Mouse (Mus musculus) activated CD4-positive, CD25-positive, alpha-beta regulatory T cell (primary cell): ENCODE results near the gene Olfr651. TPM values are rescaled to one million over a fixed set of nuclear protein-coding genes. Genes with fewer than 3 reads are reported as not detected.

Source experiments
- polyA plus RNA-seq, 2 experiments: library from polyadenylated mRNA; unstranded; fragments of 100-300 nt; shearing (Covaris generic); gene quantifications; one replicate each; pipeline ENCODE4 v1.2.1; 2017

Olfr651 gene
- not detected for polyA plus RNA-seq

GRCm38 (mm10) chr7:104549833-104550232 is at the start of gene Olfr651:
TSS of gene Olfr651 (plus strand) at chr7:104550133.

GRCm38 (mm10) chr7:104507421-104508065 is 42.4 kb upstream of the Olfr651 start, which contains the start of gene Trim30d:
TSS of gene Trim30d (minus strand) at chr7:104507849.

GRCm38 (mm10) chr7:104560601-104561000 is 10.7 kb downstream of the Olfr651 start, which contains the start of gene Olfr652:
TSS of gene Olfr652 (plus strand) at chr7:104560901.

GRCm38 (mm10) chr7:104577014-104577413 is 27.1 kb downstream of the Olfr651 start, which contains the start of gene Olfr653:
TSS of gene Olfr653 (plus strand) at chr7:104577314.

GRCm38 (mm10) chr7:104586725-104587124 is 36.8 kb downstream of the Olfr651 start, which contains the start of gene Olfr654:
TSS of gene Olfr654 (plus strand) at chr7:104587025.

GRCm38 (mm10) chr7:104601679-104602078 is 51.7 kb downstream of the Olfr651 start, which contains the start of gene Olfr655:
TSS of gene Olfr655 (minus strand) at chr7:104601779.

Other genes with a start within 250 kb of the Olfr651 start
- 100 to 1,000 TPM; 132 to 180 TPM for gene Trim12a, start 234.7 kb upstream of the Olfr651 start, polyA plus RNA-seq
- 1 to 10 TPM in 1 of 2 experiments, under 1 TPM in 1; 0.25 to 1.1 TPM for gene Trim34b, start 220.7 kb upstream of the Olfr651 start, polyA plus RNA-seq
- 10 to 100 TPM; 25.7 to 33.5 TPM for gene Trim12c, start 196.8 kb upstream of the Olfr651 start, polyA plus RNA-seq
- 1 to 10 TPM; 1.0 to 2.2 TPM for gene Trim30b, start 180.2 kb upstream of the Olfr651 start, polyA plus RNA-seq
- gene Trim30c, start 149.3 kb upstream of the Olfr651 start, polyA plus RNA-seq, result under 1 TPM; 0.47 to 0.86 TPM
- 10 to 100 TPM; 54.1 to 86.0 TPM for gene Trim30a, start 84.9 kb upstream of the Olfr651 start, polyA plus RNA-seq
- 10 to 100 TPM; 17.4 to 23.2 TPM for gene Trim30d, start 42.3 kb upstream of the Olfr651 start, polyA plus RNA-seq
- gene Olfr652, start 10.8 kb downstream of the Olfr651 start, polyA plus RNA-seq, result under 1 TPM in 1 of 2 experiments, not detected in 1; 0.20 TPM
- gene Olfr653, start 27.2 kb downstream of the Olfr651 start, polyA plus RNA-seq, result not detected
- gene Olfr654, start 36.9 kb downstream of the Olfr651 start, polyA plus RNA-seq, result under 1 TPM in 1 of 2 experiments, not detected in 1; 0.09 TPM
- gene Olfr655, start 51.6 kb downstream of the Olfr651 start, polyA plus RNA-seq, result under 1 TPM in 1 of 2 experiments, not detected in 1; 0.14 TPM
- under 1 TPM in 1 of 2 experiments, not detected in 1; 0.11 TPM for gene Olfr656, start 63.8 kb downstream of the Olfr651 start, polyA plus RNA-seq
- gene Olfr657, start 74.7 kb downstream of the Olfr651 start, polyA plus RNA-seq, result not detected
- gene Olfr658, start 97.2 kb downstream of the Olfr651 start, polyA plus RNA-seq, result under 1 TPM in 1 of 2 experiments, not detected in 1; 0.42 TPM
- under 1 TPM in 1 of 2 experiments, not detected in 1; 0.37 TPM for gene Olfr659, start 116.6 kb downstream of the Olfr651 start, polyA plus RNA-seq
- under 1 TPM in 1 of 2 experiments, not detected in 1; 0.05 TPM for gene Olfr661, start 136.4 kb downstream of the Olfr651 start, polyA plus RNA-seq
- gene Usp17le, start 227.3 kb downstream of the Olfr651 start, polyA plus RNA-seq, result not detected